Mouse (Mus musculus): Measurements from ENCODE around the gene Ccdc159. TPM values are rescaled to one million over a fixed set of nuclear protein-coding genes. Genes with fewer than 3 reads are reported as not detected.

Ccdc159 gene
- polyA plus RNA-seq, 1 experiment: 14.7 TPM

DNA sequence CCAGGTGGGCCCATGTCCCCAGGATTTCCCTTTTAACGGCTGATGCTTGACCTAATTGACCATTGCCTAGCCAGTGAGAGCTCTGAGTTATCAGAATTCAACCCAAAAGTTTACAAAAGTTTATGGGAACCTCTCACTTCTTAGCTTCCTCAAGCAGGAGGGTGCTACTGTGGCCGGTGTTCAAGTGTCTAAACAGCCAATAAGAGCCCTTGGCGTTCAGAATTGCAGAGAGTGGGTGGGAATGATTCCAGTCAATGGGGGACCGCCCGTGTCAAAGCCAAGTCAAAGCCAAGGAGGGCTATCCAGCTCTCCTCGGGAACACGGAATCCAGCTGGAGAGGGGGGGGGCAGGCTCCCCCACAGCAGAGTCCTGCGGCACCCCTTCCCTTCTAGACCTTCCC, 20.9 kb downstream of the Ccdc159 start:
- H3K27me3 ChIP-seq (ENCODE audit: control insufficient read depth, insufficient read depth, low read length): no peaks in the 10 kb centered on the region
- WGBS: 49% methylated on average over 8 of the region's 8 CpGs
- DNase-seq: no peak
- H3K4me3 ChIP-seq (replicated peaks; ENCODE audit: insufficient read depth, low read depth, low read length): no peak overlapping the region
- H3K4me1 ChIP-seq (ENCODE audit: control insufficient read depth, insufficient read depth, low read length): 0 out of 2 replicates have a peak, but pooled peaks cover 3% of the 10 kb centered on the region
- no peak for TF ChIP-seq POLR2A (IDR thresholded peaks at IDR 0.05; ENCODE audit: borderline replicate concordance, insufficient read depth, low read length)
- no peak for TF ChIP-seq CTCF (IDR thresholded peaks at IDR 0.05; ENCODE audit: borderline replicate concordance, insufficient read depth, low read depth, low read length)
- H3K27ac ChIP-seq (ENCODE audit: insufficient read depth, low read length): no peak overlapping the region

DNA sequence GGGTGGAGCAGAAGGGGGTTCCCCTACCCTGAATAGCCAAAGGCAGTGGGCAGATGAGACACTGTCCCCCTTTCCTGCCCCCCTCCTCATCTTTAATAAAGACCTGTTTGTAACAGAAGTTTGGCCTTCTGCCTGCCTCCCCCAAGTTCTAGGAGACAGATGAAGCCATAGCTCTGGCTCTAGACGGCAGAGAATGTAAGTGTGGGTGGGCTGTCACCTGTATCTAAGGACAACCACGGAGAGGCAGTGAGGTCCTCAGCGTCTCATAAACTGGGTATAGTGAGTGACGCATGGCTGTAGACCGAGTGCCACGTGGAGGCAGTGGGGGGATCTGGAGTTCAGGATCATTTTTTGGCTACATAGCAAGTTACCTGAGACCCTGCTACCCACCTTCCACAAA, 21.5 kb downstream of the Ccdc159 start:
- Histone ChIP-seq H3K4me3 (replicated peaks; ENCODE audit: insufficient read depth, low read depth, low read length) (no peak overlapping the region), H3K27me3 (ENCODE audit: control insufficient read depth, insufficient read depth, low read length) (no peaks in the 10 kb centered on the region), H3K4me1 (ENCODE audit: control insufficient read depth, insufficient read depth, low read length) (0 out of 2 replicates have a peak, but pooled peaks cover 3% of the 10 kb centered on the region), H3K27ac (ENCODE audit: insufficient read depth, low read length) (no peak overlapping the region)
- TF ChIP-seq CTCF (IDR thresholded peaks at IDR 0.05; ENCODE audit: borderline replicate concordance, insufficient read depth, low read depth, low read length) (no peak), POLR2A (IDR thresholded peaks at IDR 0.05; ENCODE audit: borderline replicate concordance, insufficient read depth, low read length) (no peak)
- no peak for DNase-seq
- 41% methylated on average over 6 of the region's 6 CpGs for WGBS

DNA sequence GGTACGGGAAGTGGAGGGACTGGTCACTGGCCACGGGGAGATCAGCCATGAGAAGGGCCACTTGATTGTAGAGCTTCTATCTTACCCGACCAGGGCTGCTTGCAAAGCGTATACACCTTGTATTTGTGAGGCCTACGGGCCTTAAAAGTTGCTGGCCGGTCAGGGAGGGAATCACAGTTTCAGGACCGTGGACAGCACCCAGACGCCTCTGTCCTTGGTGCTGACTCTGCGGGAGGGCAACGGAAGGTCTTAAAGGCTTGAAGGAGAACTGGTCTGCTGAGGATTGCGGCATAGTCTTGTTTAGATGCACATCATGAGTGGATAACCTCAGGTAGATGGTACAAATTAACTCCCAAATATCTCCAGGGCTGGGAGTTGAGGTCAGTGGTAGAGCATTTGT, 23.1 kb downstream of the Ccdc159 start:
- Histone ChIP-seq H3K27me3 (ENCODE audit: control insufficient read depth, insufficient read depth, low read length) (no peaks in the 10 kb centered on the region), H3K4me3 (replicated peaks; ENCODE audit: insufficient read depth, low read depth, low read length) (no peak overlapping the region), H3K4me1 (ENCODE audit: control insufficient read depth, insufficient read depth, low read length) (no peaks in the 10 kb centered on the region), H3K27ac (ENCODE audit: insufficient read depth, low read length) (no peak overlapping the region)
- TF ChIP-seq POLR2A (IDR thresholded peaks at IDR 0.05; ENCODE audit: borderline replicate concordance, insufficient read depth, low read length): no peak
- no peak for TF ChIP-seq CTCF (IDR thresholded peaks at IDR 0.05; ENCODE audit: borderline replicate concordance, insufficient read depth, low read depth, low read length)
- 24% methylated on average over 11 of the region's 11 CpGs for WGBS
- DNase-seq: no peak

DNA sequence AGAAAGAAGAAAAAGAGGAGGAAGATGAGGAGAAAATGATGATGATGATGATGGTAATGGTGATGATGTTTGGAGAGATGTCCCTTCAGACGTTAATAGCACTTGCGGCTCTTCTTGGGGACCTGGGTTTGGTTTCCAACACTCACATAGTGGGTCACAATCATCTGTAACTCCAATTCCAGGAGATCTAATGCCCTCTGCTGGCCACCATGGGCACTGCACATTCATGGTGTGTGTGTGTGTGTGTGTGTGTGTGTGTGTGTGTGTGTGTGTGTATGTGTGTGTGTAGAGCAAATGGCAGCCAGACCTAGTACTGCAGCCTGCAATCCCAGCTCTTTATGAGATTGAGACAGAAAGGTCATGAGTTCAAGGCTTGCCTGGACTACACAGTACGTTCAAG, 24.7 kb downstream of the Ccdc159 start:
- WGBS: 83% methylated on average over 3 of the region's 3 CpGs
- Histone ChIP-seq H3K4me1 (ENCODE audit: control insufficient read depth, insufficient read depth, low read length) (no peaks in the 10 kb centered on the region), H3K27ac (ENCODE audit: insufficient read depth, low read length) (no peak overlapping the region), H3K4me3 (replicated peaks; ENCODE audit: insufficient read depth, low read depth, low read length) (no peak overlapping the region), H3K27me3 (ENCODE audit: control insufficient read depth, insufficient read depth, low read length) (no peaks in the 10 kb centered on the region)
- TF ChIP-seq CTCF (IDR thresholded peaks at IDR 0.05; ENCODE audit: borderline replicate concordance, insufficient read depth, low read depth, low read length) (peak; percentile 34; the same call in 1 of the 2 replicates), POLR2A (IDR thresholded peaks at IDR 0.05; ENCODE audit: borderline replicate concordance, insufficient read depth, low read length) (no peak)
- no peak for DNase-seq

DNA sequence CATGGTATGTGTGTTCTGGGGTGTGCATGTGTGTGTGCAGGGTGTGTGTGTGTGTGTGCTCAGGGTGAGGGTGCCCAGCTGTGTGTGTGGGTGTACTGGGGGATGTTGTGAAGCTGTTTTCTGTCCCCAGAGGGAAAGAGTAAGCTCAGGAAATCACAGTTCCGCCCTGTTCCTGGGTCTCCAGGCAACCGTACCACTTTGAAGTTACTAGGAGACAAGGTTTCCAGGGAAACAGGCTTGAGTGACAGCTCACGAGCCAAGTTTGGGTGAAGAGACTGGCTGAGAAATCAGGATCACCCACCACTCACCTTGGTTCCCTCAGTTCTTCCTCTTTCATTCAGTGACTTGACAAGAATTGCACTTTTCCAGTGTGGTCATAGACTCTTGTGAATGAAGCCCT, 26.3 kb downstream of the Ccdc159 start:
- Histone ChIP-seq H3K27ac (ENCODE audit: insufficient read depth, low read length) (no peak overlapping the region), H3K27me3 (ENCODE audit: control insufficient read depth, insufficient read depth, low read length) (no peaks in the 10 kb centered on the region), H3K4me1 (ENCODE audit: control insufficient read depth, insufficient read depth, low read length) (no peaks in the 10 kb centered on the region), H3K4me3 (replicated peaks; ENCODE audit: insufficient read depth, low read depth, low read length) (no peak overlapping the region)
- no peak for TF ChIP-seq POLR2A (IDR thresholded peaks at IDR 0.05; ENCODE audit: borderline replicate concordance, insufficient read depth, low read length)
- no peak for TF ChIP-seq CTCF (IDR thresholded peaks at IDR 0.05; ENCODE audit: borderline replicate concordance, insufficient read depth, low read depth, low read length)
- DNase-seq: no peak
- 49% methylated on average over 3 of the region's 3 CpGs for WGBS

DNA sequence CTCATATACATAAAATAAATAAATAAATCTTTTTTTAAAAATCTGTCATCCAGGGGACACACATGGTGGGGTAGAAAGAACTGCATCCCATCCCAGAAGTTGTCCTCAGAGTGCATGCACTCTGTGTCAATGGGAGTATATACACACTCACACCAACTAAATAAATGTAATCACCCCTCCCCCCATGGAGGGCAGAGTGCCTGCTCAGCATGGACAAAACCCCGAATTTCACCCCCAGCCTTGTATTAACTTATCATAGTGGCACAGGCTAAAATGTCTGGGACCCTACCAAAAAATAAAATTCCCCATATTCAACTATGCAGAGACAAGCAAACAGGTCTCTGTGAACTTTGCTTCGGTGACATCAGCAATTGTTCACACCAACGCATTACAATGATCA, 27.4 kb downstream of the Ccdc159 start:
- no peak overlapping the region for H3K4me3 ChIP-seq (replicated peaks; ENCODE audit: insufficient read depth, low read depth, low read length)
- H3K27ac ChIP-seq (ENCODE audit: insufficient read depth, low read length): no peak overlapping the region
- WGBS: 66% methylated on average over 3 of the region's 3 CpGs
- no peaks in the 10 kb centered on the region for H3K4me1 ChIP-seq (ENCODE audit: control insufficient read depth, insufficient read depth, low read length)
- peak in 1 of 2 experiments; percentile 39 for DNase-seq
- no peak for TF ChIP-seq CTCF (IDR thresholded peaks at IDR 0.05; ENCODE audit: borderline replicate concordance, insufficient read depth, low read depth, low read length)
- no peaks in the 10 kb centered on the region for H3K27me3 ChIP-seq (ENCODE audit: control insufficient read depth, insufficient read depth, low read length)

DNA sequence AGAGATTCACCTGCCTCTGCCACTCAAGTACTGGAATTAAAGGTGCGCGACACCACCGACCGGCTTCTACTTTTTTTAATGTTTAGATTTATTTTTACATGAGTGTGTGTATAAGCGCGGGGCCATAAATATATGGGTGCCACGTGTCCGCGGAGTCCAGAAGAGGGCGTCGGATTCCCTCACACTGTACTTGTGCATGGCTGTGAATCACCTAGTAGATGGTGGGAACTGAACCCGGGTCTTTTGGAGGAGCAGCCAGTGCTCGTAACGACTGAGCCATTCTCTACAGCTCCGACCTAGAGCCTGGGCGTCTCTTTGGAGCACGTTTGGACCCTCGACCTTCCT, 27.9 kb downstream of the Ccdc159 start:
- Histone ChIP-seq H3K27me3 (ENCODE audit: control insufficient read depth, insufficient read depth, low read length) (no peaks in the 10 kb centered on the region), H3K27ac (ENCODE audit: insufficient read depth, low read length) (0 out of 2 replicates have a peak overlapping the region, but pooled peaks have one; percentile 2), H3K4me1 (ENCODE audit: control insufficient read depth, insufficient read depth, low read length) (no peaks in the 10 kb centered on the region), H3K4me3 (replicated peaks; ENCODE audit: insufficient read depth, low read depth, low read length) (peak overlapping the region; percentile 78)
- WGBS: 2% methylated on average over 18 of the region's 18 CpGs
- TF ChIP-seq CTCF (IDR thresholded peaks at IDR 0.05; ENCODE audit: borderline replicate concordance, insufficient read depth, low read depth, low read length): peak; percentile 52; the same call in 1 of the 2 replicates
- no peak for TF ChIP-seq POLR2A (IDR thresholded peaks at IDR 0.05; ENCODE audit: borderline replicate concordance, insufficient read depth, low read length)
- no peak for DNase-seq

DNA sequence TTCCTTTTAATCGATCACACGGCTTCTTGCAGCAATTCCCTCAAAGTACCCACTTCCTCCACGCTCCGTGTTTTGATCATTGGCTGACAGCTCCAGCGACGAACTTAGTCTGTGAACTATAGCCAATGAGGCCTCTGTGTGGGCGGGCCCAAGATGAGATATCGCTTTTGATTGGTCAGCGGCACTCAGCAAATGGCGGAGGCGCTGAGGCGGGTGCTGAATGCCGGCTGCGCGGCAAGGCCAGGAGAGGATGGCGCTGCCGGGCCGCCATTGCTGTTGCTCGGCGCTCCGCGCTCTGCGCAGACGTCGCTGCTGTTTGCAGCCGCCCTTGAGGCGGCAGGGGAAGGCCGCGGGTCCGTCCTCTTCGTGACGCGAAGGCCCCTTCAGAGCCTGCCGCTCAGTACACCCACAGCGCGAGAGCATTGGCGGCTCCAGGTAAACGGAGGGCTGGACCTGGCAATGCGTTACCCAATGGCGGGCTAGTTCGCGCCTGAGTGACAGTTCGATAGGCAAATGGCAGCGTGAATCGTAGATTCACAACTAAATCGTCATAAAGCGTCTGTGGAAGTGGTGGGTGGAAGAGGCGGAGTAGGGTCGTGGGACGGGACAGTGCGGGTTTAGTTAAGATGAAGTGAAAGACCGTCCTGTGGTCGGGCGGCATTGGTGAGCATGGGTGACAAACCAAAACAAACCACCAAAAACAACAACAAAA, 28.5 kb downstream of the Ccdc159 start, which contains the start of gene Swsap1:
Gene Swsap1, plus strand, starts transcription at position 186 of the 712 bp plus-strand sequence.
- no peaks in the 10 kb centered on the region for H3K4me1 ChIP-seq (ENCODE audit: control insufficient read depth, insufficient read depth, low read length)
- DNase-seq: peak; percentile 99 to 100
- H3K4me3 ChIP-seq (replicated peaks; ENCODE audit: insufficient read depth, low read depth, low read length): peak within 1 kb of the TSS; percentile 78
- TF ChIP-seq CTCF (IDR thresholded peaks at IDR 0.05; ENCODE audit: borderline replicate concordance, insufficient read depth, low read depth, low read length) (no peak), POLR2A (IDR thresholded peaks at IDR 0.05; ENCODE audit: borderline replicate concordance, insufficient read depth, low read length) (peak; percentile 63)
- WGBS: under 1% methylated on average over 54 of the region's 54 CpGs
- peak within 1 kb of the TSS; percentile 85 for H3K27ac ChIP-seq (ENCODE audit: insufficient read depth, low read length)
- no peaks in the 10 kb centered on the region for H3K27me3 ChIP-seq (ENCODE audit: control insufficient read depth, insufficient read depth, low read length)
